Mouse (Mus musculus) heart, adult 18-20 months (tissue): Measurements from ENCODE around the gene Swi5. TPM values are rescaled to one million over a fixed set of nuclear protein-coding genes. Genes with fewer than 3 reads are reported as not detected.

ENCODE experiments used
- microRNA-seq, 2 experiments: library from miRNA; unstranded; fragments of <30 nt; microRNA quantifications; one replicate each; pipeline ENCODE4 v1.2.0; 2022
- total RNA-seq, 2 experiments: library from RNA; stranded (reverse); gene quantifications; 2 replicates each; pipeline ENCODE4 v1.2.3; 2021

Gene Swi5
- total RNA-seq, 2 experiments from 2014 or later = 214 to 232 TPM

Small RNA genes lying within 50 kb of the gene (microRNA-seq; reads per million reads assigned to microRNA genes)
- gene Gm23363 (0 to 0.27 reads per million in 2 experiments), gene Mir199b (10.5 to 17.8 reads per million in 2 experiments)

Other genes starting within 250 kb of the Swi5 start
- 10 to 100 TPM; 15.0 to 23.0 TPM for gene Fam78a, start 203.2 kb downstream of the Swi5 start, total RNA-seq
- gene Plpp7, start 192.5 kb downstream of the Swi5 start, total RNA-seq = 10 to 100 TPM; 27.3 to 38.3 TPM
- 10 to 100 TPM; 83.5 to 86.2 TPM for gene Prrc2b, start 137.0 kb downstream of the Swi5 start, total RNA-seq
- gene Pomt1, start 51.5 kb downstream of the Swi5 start, total RNA-seq = 10 to 100 TPM; 13.7 to 17.8 TPM
- gene Uck1, start 27.9 kb downstream of the Swi5 start, total RNA-seq = 10 to 100 TPM; 20.3 to 26.7 TPM
- 10 to 100 TPM; 67.6 to 75.5 TPM for gene Golga2, start 691 bp downstream of the Swi5 start, total RNA-seq
- gene Ciz1, start 64.3 kb upstream of the Swi5 start, total RNA-seq = 10 to 100 TPM; 19.1 to 27.2 TPM
- 1 to 10 TPM; 3.6 to 4.4 TPM for gene Dnm1, start 65.3 kb upstream of the Swi5 start, total RNA-seq
- gene 1110008P14Rik, start 93.9 kb upstream of the Swi5 start, total RNA-seq = 10 to 100 TPM; 43.2 to 50.5 TPM
- 1 to 10 TPM; 4.8 to 5.6 TPM for gene Lcn2, start 100.2 kb upstream of the Swi5 start, total RNA-seq
- gene Ptges2, start 107.8 kb upstream of the Swi5 start, total RNA-seq = 10 to 100 TPM; 60.2 to 68.5 TPM
- 1 to 10 TPM; 3.0 to 3.1 TPM for gene Naif1, start 162.4 kb upstream of the Swi5 start, total RNA-seq
- gene Slc25a25, start 163.4 kb upstream of the Swi5 start, total RNA-seq = 10 to 100 TPM in 1 of 2 experiments, 1 to 10 TPM in 1; 8.4 to 11.5 TPM
- gene Fam102a, start 247.3 kb upstream of the Swi5 start, total RNA-seq = 1 to 10 TPM; 4.9 to 5.9 TPM